Mouse (Mus musculus) adipose tissue, adult 10 weeks (tissue): ENCODE data around the gene Nt5c2. TPM values are rescaled to one million over a fixed set of nuclear protein-coding genes. Genes with fewer than 3 reads are reported as not detected.

Experiments
- polyA plus RNA-seq: library from polyadenylated mRNA; stranded (reverse); fragments of 350-450 nt; fragmentation: Illumina TruSeq; extraction: RNeasy Lipid Tissue Mini Kit (QIAGEN cat#74804); gene quantifications from one replicate; pipeline ENCODE4 v1.2.3, GENCODE M21; 2014; ENCODE audit warnings: low read depth, low replicate concordance

The Nt5c2 gene
- polyA plus RNA-seq = 29.9 TPM

DNA sequence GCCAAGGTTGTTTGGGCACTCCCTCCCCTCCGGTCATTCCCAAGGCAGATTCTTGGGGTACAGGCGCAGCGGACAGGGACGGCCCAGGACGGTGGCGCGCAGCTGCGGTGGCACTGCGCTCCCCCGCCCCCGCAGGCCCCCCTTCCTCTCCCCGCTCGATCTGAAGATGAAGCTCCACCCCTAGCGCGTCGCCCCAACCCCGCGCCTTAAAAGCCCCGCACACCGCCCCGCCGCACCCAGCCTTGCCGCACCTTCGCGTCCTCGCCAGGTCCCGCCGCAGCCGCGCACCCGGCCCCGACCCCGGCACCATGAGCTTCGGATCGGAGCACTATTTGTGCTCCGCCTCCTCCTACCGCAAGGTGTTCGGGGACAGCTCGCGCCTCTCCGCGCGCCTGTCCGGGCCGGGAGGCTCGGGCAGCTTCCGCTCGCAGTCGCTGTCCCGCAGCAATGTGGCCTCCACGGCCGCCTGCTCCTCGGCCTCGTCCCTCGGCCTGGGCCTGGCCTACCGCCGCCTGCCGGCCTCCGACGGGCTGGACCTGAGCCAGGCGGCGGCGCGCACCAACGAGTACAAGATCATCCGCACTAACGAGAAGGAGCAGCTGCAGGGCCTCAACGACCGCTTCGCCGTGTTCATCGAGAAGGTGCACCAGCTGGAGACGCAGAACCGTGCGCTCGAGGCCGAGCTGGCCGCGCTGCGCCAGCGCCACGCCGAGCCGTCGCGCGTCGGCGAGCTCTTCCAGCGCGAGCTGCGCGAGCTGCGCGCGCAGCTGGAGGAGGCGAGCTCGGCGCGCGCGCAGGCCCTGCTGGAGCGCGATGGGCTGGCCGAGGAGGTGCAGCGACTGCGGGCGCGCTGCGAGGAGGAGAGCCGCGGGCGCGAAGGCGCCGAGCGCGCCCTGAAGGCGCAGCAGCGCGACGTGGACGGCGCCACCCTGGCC is at the start of gene Nt5c2, which contains the start of gene Ina:
Gene Nt5c2 (minus strand): TSS at position 707 of the 935 bp plus-strand sequence.
Gene Ina (plus strand): TSS at position 252 of the 935 bp plus-strand sequence.

DNA sequence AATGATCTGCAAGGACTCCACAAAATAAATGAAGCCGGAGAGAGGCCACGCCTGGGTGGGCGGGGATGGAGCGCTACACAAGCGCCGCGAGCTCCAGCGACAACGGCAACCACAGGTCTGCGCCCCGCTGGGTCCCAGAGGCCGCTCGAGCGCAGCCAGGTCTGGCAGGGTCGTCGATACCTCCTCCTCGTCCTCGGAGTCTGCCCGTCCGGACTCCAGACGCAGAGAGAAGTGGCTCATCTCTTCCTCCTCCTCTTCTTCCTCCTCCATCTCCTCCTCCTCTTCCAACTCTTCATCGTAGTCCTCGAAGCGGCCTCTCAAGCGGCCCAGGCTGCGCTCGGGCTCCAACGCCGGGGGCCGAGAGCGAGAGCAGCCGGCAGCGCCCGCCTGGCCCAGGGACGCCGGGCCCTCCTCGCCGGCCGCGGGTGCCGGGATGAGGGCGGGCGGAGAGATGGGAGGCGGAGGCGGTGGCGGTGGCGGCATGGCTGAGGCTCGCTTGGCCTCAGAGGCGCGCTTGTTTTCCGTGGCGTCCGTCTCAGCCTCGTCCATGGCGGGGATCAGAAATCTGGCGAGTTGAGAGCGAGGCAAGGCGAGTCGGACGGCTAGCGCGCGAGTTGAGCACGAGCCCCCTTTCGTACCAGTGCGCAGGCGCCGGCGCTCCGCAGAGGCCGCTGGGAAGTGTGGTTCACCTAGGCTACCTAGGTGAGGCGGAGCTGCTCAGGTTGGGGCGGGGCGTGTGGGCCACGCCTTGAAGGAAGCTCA is 35.5 kb upstream of the Nt5c2 start, which contains the start of gene Pcgf6:
Gene Pcgf6 (minus strand): TSS at position 636 of the 762 bp plus-strand sequence.

Other genes with a start within 250 kb of the Nt5c2 start
- gene Ina, start 455 bp downstream of the Nt5c2 start, polyA plus RNA-seq = 1.7 TPM
- gene Pcgf6, start 35.8 kb upstream of the Nt5c2 start, polyA plus RNA-seq = 14.2 TPM
- 2.2 TPM for gene Taf5, start 52.6 kb upstream of the Nt5c2 start, polyA plus RNA-seq
- 509 TPM for gene Usmg5, start 75.5 kb upstream of the Nt5c2 start, polyA plus RNA-seq
- gene Pdcd11, start 75.6 kb upstream of the Nt5c2 start, polyA plus RNA-seq = 11.1 TPM
- gene Calhm2, start 123.1 kb upstream of the Nt5c2 start, polyA plus RNA-seq = 4.4 TPM
- gene Calhm1, start 129.1 kb upstream of the Nt5c2 start, polyA plus RNA-seq = not detected
- gene Calhm3, start 142.6 kb upstream of the Nt5c2 start, polyA plus RNA-seq = not detected
- gene Neurl1a, start 163.7 kb upstream of the Nt5c2 start, polyA plus RNA-seq = 3.3 TPM